Mouse (Mus musculus): ENCODE data around the gene Celf1.
A peak's percentile ranks its signal among the peaks of the same experiment; 100 is the strongest.
"Not testable (repeated sequence)": the region's sequence is repeated elsewhere in the genome, so short reads cannot be mapped to it uniquely, and the experiment has no call there.

The Celf1 gene

GRCm38 (mm10) chr2:90940233-90941229 lies at the start of gene Celf1:
TSS of gene Celf1 (plus strand) at chr2:90940382.
- peak; percentile 92 for DNase-seq

- no peak for DNase-seq
These were observed 46.4 kb upstream of the Celf1 start for GRCm38 (mm10) chr2:90893673-90894298.

- DNase-seq = not testable (repeated sequence)
These were observed 45.9 kb upstream of the Celf1 start for GRCm38 (mm10) chr2:90894299-90894677.

GRCm38 (mm10) chr2:90903398-90903797 lies 36.8 kb upstream of the Celf1 start:
- DNase-seq = no peak

- DNase-seq = peak; percentile 93
These were observed 35.9 kb upstream of the Celf1 start, which contains the start of the genes Kbtbd4 and Ndufs3 for GRCm38 (mm10) chr2:90904076-90904855. TSS of gene Kbtbd4 (plus strand) at chr2:90904740. TSS of gene Ndufs3 (minus strand) at chr2:90904827.

- peak; percentile 66 for DNase-seq
These were observed 35.3 kb upstream of the Celf1 start for GRCm38 (mm10) chr2:90904856-90905224.

- no peak for DNase-seq
These were observed 33.5 kb upstream of the Celf1 start for GRCm38 (mm10) chr2:90906721-90907120.

GRCm38 (mm10) chr2:90910861-90911260 lies 29.3 kb upstream of the Celf1 start:
- no peak for DNase-seq

GRCm38 (mm10) chr2:90911668-90912067 lies 28.5 kb upstream of the Celf1 start:
- no peak for DNase-seq

GRCm38 (mm10) chr2:90913671-90914070 lies 26.5 kb upstream of the Celf1 start:
- DNase-seq = peak; percentile 53

GRCm38 (mm10) chr2:90915516-90915915 lies 24.7 kb upstream of the Celf1 start:
- DNase-seq = no peak

GRCm38 (mm10) chr2:90916560-90917232 lies 23.5 kb upstream of the Celf1 start:
- no peak for DNase-seq

- peak; percentile 83 for DNase-seq
These were observed 22.8 kb upstream of the Celf1 start for GRCm38 (mm10) chr2:90917233-90917998.

- DNase-seq = peak; percentile 73
These were observed 22.0 kb upstream of the Celf1 start for GRCm38 (mm10) chr2:90917999-90918698.

- no peak for DNase-seq
These were observed 19.0 kb upstream of the Celf1 start for GRCm38 (mm10) chr2:90921178-90921577.

- no peak for DNase-seq
These were observed 17.5 kb upstream of the Celf1 start for GRCm38 (mm10) chr2:90922636-90923035.

- DNase-seq = no peak
These were observed 11.6 kb upstream of the Celf1 start for GRCm38 (mm10) chr2:90928566-90928965.

- DNase-seq = no peak
These were observed 8.4 kb upstream of the Celf1 start for GRCm38 (mm10) chr2:90931829-90932228.

GRCm38 (mm10) chr2:90932273-90932672 lies 7.9 kb upstream of the Celf1 start:
- no peak for DNase-seq

- DNase-seq = no peak
These were observed 1.8 kb upstream of the Celf1 start for GRCm38 (mm10) chr2:90938362-90938761.

- DNase-seq = peak; percentile 30
These were observed 432 bp upstream of the Celf1 start for GRCm38 (mm10) chr2:90939750-90940149.
